ENCODE assay signal across 9 mouse cellular contexts in genomic region chr11:98938701-98939083, GRCm38 (mm10). TPM values are rescaled to one million over a fixed set of nuclear protein-coding genes. Genes with fewer than 3 reads are reported as not detected.
DNase-seq lines count a peak whose midpoint lies in the region; ATAC-seq and TF ChIP-seq lines count a peak whose summit lies in the region.
"Had no signal": no experiment of that assay in that cellular context is flagged by ENCODE, and none has a peak within 500 bp of the region (broad histone marks: within the 10 kb centered on the region; RNA-seq: fewer than 3 reads in every experiment).

No protein-coding gene starts in this region.

- ATAC-seq in embryonic facial prominence, embryonic 14.5 days (ENCODE audit: low read depth), result no peak
- no peak for ATAC-seq in intestine, embryonic 16.5 days
- ATAC-seq in neural tube, embryonic 13.5 days (ENCODE audit: low read depth), result no peak
- ATAC-seq in CD4-positive, CD25-positive, alpha-beta regulatory T cell, adult 4 months, result no peak

- H3K4me1 ChIP-seq in embryonic facial prominence, embryonic 14.5 days (ENCODE audit: control insufficient read depth, insufficient read depth, low read length), result peaks cover 78% of the 10 kb centered on the region
- H3K4me1 ChIP-seq in intestine, embryonic 16.5 days (ENCODE audit: control insufficient read depth, insufficient read depth, low read length), result peaks cover 81% of the 10 kb centered on the region
- peaks cover 76% of the 10 kb centered on the region for H3K4me1 ChIP-seq in neural tube, embryonic 13.5 days (replicated peaks)

- intact Hi-C loops in left cerebral cortex, adult 2 months (cut with DNase I), result no loop called here

- peak overlapping the region; percentile 84 for H3K4me2 ChIP-seq in embryonic facial prominence, embryonic 14.5 days (ENCODE audit: low read depth, low read length)
- H3K4me2 ChIP-seq in intestine, embryonic 16.5 days (ENCODE audit: low read depth, low read length), result peak overlapping the region; percentile 90
- peak overlapping the region; percentile 87 for H3K4me2 ChIP-seq in neural tube, embryonic 13.5 days

- 22% methylated on average over 7 of the region's 7 CpGs for WGBS in embryonic facial prominence, embryonic 14.5 days
- WGBS in intestine, embryonic 16.5 days, result 35% methylated on average over 7 of the region's 7 CpGs
- 52% methylated on average over 7 of the region's 7 CpGs for WGBS in neural tube, embryonic 13.5 days

- peak overlapping the region; percentile 57 for H3K4me3 ChIP-seq in left cerebral cortex, adult 2 months
- peak overlapping the region; percentile 87 for H3K4me3 ChIP-seq in embryonic facial prominence, embryonic 14.5 days (ENCODE audit: low read depth, low read length)
- peak overlapping the region; percentile 89 for H3K4me3 ChIP-seq in intestine, embryonic 16.5 days (ENCODE audit: low read length)
- peak overlapping the region; percentile 57 for H3K4me3 ChIP-seq in neural tube, embryonic 13.5 days

- H3K27me3 ChIP-seq in embryonic facial prominence, embryonic 14.5 days (replicated peaks; ENCODE audit: control insufficient read depth, insufficient read depth, low read length), result no peaks in the 10 kb centered on the region
- H3K27me3 ChIP-seq in intestine, embryonic 16.5 days (replicated peaks; ENCODE audit: control insufficient read depth, insufficient read depth, low read length), result no peaks in the 10 kb centered on the region
- no peaks in the 10 kb centered on the region for H3K27me3 ChIP-seq in neural tube, embryonic 13.5 days

- H3K9ac ChIP-seq in embryonic facial prominence, embryonic 14.5 days (ENCODE audit: low read depth, low read length), result peak overlapping the region; percentile 91
- peak overlapping the region; percentile 87 for H3K9ac ChIP-seq in intestine, embryonic 16.5 days (ENCODE audit: low read depth, low read length)
- H3K9ac ChIP-seq in neural tube, embryonic 13.5 days, result peak overlapping the region; percentile 71

- H3K9me3 ChIP-seq in embryonic facial prominence, embryonic 14.5 days (ENCODE audit: control insufficient read depth, low read length), result no peaks in the 10 kb centered on the region
- H3K9me3 ChIP-seq in intestine, embryonic 16.5 days (ENCODE audit: control insufficient read depth, low read length), result no peaks in the 10 kb centered on the region
- no peaks in the 10 kb centered on the region for H3K9me3 ChIP-seq in neural tube, embryonic 13.5 days

- H3K36me3 ChIP-seq in embryonic facial prominence, embryonic 14.5 days (ENCODE audit: control insufficient read depth, insufficient read depth, low read length), result peaks cover 4% of the 10 kb centered on the region; the same call in 1 of the 2 replicates
- no peaks in the 10 kb centered on the region for H3K36me3 ChIP-seq in intestine, embryonic 16.5 days (ENCODE audit: control insufficient read depth, insufficient read depth, low read length)
- no peaks in the 10 kb centered on the region for H3K36me3 ChIP-seq in neural tube, embryonic 13.5 days

- no peak for DNase-seq in left cerebral cortex, adult 2 months (ENCODE audit: extremely low spot score in 1 of 2, low spot score in 2 of 2)
- no peak for DNase-seq in left cerebral cortex, adult 18-20 months (ENCODE audit: low spot score in 2 of 2)
- DNase-seq in embryonic facial prominence, embryonic 14.5 days (ENCODE audit: low spot score), result no peak
- no peak for DNase-seq in right cerebral cortex, postnatal 25 days
- no peak for DNase-seq in cerebellum, adult 9-10 months

- no peak overlapping the region; the same call in 1 of the 2 replicates for H3K27ac ChIP-seq in left cerebral cortex, adult 2 months
- peak overlapping the region; percentile 98 for H3K27ac ChIP-seq in embryonic facial prominence, embryonic 14.5 days (replicated peaks; ENCODE audit: low read depth, low read length)
- H3K27ac ChIP-seq in intestine, embryonic 16.5 days (ENCODE audit: low read length), result peak overlapping the region; percentile 87
- H3K27ac ChIP-seq in neural tube, embryonic 13.5 days (replicated peaks), result 0 out of 2 replicates have a peak overlapping the region, but pooled peaks have one; percentile 74

- no peak for TF ChIP-seq CTCF in left cerebral cortex, adult 2 months (IDR thresholded peaks at IDR 0.05)

RNA-seq across cellular contexts. Expression of gene Rara, which starts 11.1 kb away (rescaled TPM):
- 10 to 100 TPM; 14.0 to 18.7 TPM for total RNA-seq in left cerebral cortex, adult 2 months (2021)
- total RNA-seq in left cerebral cortex, adult 18-20 months (2021), result 10 to 100 TPM; 14.4 to 14.9 TPM
- 46.4 and 50.3 TPM in 2 replicates for polyA plus RNA-seq in embryonic facial prominence, embryonic 14.5 days (2014; fragmentation: Nextera tagmentation; extraction: Ambion mirVana)
- polyA plus RNA-seq in intestine, embryonic 16.5 days (2015; fragmentation: Nextera tagmentation; extraction: Ambion mirVana), result 28.2 and 31.2 TPM in 2 replicates
- polyA plus RNA-seq in neural tube, embryonic 13.5 days (2015; fragmentation: Nextera tagmentation; extraction: Ambion mirVana), result 24.0 and 26.7 TPM in 2 replicates
- 1 to 10 TPM; 8.6 to 8.9 TPM for polyA plus RNA-seq in CD4-positive, CD25-positive, alpha-beta regulatory T cell, adult 4 months (2017; shearing (Covaris generic))

RNA-seq across cellular contexts. Expression of gene Cdc6, which starts 31.1 kb away (rescaled TPM):
- total RNA-seq in left cerebral cortex, adult 2 months (2021), result under 1 TPM; 0.35 to 0.36 TPM
- total RNA-seq in left cerebral cortex, adult 18-20 months (2021), result under 1 TPM; 0.33 to 0.45 TPM
- 22.7 and 23.0 TPM in 2 replicates for polyA plus RNA-seq in embryonic facial prominence, embryonic 14.5 days (2014; fragmentation: Nextera tagmentation; extraction: Ambion mirVana)
- polyA plus RNA-seq in intestine, embryonic 16.5 days (2015; fragmentation: Nextera tagmentation; extraction: Ambion mirVana), result 18.9 and 23.0 TPM in 2 replicates
- 4.2 and 4.7 TPM in 2 replicates for polyA plus RNA-seq in neural tube, embryonic 13.5 days (2015; fragmentation: Nextera tagmentation; extraction: Ambion mirVana)
- 1 to 10 TPM; 4.1 to 8.5 TPM for polyA plus RNA-seq in CD4-positive, CD25-positive, alpha-beta regulatory T cell, adult 4 months (2017; shearing (Covaris generic))

RNA-seq across cellular contexts. Expression of gene Gjd3, which starts 44.1 kb away (rescaled TPM):
- total RNA-seq in left cerebral cortex, adult 2 months (2021), result 1 to 10 TPM; 1.4 to 3.2 TPM
- total RNA-seq in left cerebral cortex, adult 18-20 months (2021), result 1 to 10 TPM; 1.8 to 2.0 TPM
- 0.34 and 0.56 TPM in 2 replicates for polyA plus RNA-seq in embryonic facial prominence, embryonic 14.5 days (2014; fragmentation: Nextera tagmentation; extraction: Ambion mirVana)
- polyA plus RNA-seq in intestine, embryonic 16.5 days (2015; fragmentation: Nextera tagmentation; extraction: Ambion mirVana), result 0.17 TPM in 1 of 2 replicates, not detected in the other
- 1.4 and 1.5 TPM in 2 replicates for polyA plus RNA-seq in neural tube, embryonic 13.5 days (2015; fragmentation: Nextera tagmentation; extraction: Ambion mirVana)
- not detected for polyA plus RNA-seq in CD4-positive, CD25-positive, alpha-beta regulatory T cell, adult 4 months (2017; shearing (Covaris generic))
- total RNA-seq: adrenal gland, adult 2 months had no signal
